Mouse (Mus musculus) splenic B cell, adult 2 months (primary cell): ENCODE results near the gene Rspo3.

Experiments
- DNase-seq: peaks from one replicate; pipeline ENCODE4 v3.0.0-alpha.2; 2011; ENCODE audit warnings: low read depth, low spot score
- H3K27me3 ChIP-seq: 2 replicates; pipeline ENCODE4 v1.6.1; 2012; ENCODE audit warnings: mild to moderate bottlenecking, low read length, moderate library complexity, mixed read lengths; ENCODE audit not compliant: control insufficient read depth, poor library complexity, insufficient read depth, severe bottlenecking
- H3K36me3 ChIP-seq: 2 replicates; pipeline ENCODE4 v1.6.1; 2012; ENCODE audit warnings: mild to moderate bottlenecking, low read length, moderate library complexity, mixed read lengths; ENCODE audit not compliant: control insufficient read depth, poor library complexity, insufficient read depth, severe bottlenecking

The Rspo3 gene

DNA sequence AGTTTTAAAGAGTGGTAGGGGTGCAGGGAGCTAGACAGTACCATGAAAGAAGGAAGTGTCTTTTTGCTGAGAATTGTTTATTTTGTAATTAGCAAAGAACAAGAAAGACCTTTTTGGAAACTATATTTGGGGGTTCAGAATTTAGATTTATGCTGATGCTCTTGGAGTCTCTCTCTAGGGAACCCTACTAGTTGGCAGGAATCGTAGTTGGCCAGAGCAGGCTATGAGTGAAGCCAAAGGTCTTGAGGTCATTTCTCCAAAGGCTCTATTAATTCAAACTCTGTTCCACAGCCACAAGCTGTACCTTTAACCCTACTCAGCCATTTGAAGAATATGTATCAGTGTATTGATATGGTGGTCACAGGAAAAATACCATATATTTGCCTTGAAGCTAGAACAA, 41.7 kb downstream of the Rspo3 start:
- no peaks in the 10 kb centered on the region for H3K36me3 ChIP-seq
- no peaks in the 10 kb centered on the region for H3K27me3 ChIP-seq
- no peak for DNase-seq

DNA sequence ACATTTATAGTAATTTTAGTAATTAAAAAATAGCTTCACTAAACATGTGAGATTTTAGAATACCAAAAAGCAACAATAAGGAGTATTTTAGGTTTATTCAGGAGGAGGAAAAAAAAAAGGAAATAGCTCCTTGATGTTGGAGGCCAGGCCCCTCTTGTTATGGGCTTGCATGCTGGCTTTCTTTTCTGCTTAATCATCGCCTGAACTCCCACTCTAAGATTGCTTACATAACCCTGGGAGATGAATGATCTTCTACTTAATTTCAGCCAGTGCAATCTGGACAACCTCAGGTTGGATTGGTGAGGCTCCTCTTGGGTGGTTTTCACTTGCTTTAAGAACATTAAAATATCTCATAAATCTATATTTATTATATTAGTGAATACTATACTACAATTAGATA, 54.7 kb downstream of the Rspo3 start:
- DNase-seq = no peak
- Histone ChIP-seq H3K36me3 (no peaks in the 10 kb centered on the region), H3K27me3 (no peaks in the 10 kb centered on the region)

DNA sequence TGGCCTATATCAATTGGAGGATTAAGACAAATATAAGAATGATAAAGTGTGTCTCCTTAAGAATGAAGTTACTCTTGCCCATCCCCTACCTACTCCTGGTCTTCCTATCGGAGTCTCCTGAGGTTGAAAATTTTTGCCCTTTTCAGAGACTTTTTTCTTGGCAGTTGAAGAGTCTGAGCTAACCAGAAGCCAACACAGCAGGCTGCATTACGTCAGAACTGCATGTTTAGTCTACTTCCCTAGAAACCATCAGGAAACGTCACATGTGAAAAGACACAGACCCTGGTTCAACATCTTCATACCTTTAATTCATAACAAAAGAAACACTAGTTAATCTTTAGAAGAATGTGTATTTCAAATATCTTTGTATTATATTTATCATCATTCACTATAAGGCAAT, 56.3 kb downstream of the Rspo3 start:
- H3K27me3 ChIP-seq = no peaks in the 10 kb centered on the region
- H3K36me3 ChIP-seq = no peaks in the 10 kb centered on the region
- DNase-seq = no peak

DNA sequence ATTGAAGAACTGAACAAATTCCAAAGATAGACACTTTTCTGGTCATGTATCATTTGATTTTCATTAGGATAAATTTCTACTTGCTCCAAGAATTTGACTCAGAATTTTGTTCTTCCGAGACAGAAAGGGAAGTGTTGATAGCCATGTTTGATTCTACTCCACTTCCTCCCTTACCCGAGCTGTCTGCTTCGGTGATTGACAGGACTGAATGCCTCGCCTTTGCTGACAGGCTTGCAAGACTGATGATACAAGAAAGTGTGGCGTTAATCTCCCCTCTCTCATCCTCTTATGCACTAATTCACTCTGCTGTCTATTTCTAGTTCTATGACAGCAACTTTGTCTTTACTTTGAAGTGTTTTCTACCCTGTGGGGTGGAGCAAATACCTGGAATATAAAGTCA, 65.2 kb downstream of the Rspo3 start:
- DNase-seq = no peak
- H3K36me3 ChIP-seq = no peaks in the 10 kb centered on the region
- H3K27me3 ChIP-seq = no peaks in the 10 kb centered on the region

DNA sequence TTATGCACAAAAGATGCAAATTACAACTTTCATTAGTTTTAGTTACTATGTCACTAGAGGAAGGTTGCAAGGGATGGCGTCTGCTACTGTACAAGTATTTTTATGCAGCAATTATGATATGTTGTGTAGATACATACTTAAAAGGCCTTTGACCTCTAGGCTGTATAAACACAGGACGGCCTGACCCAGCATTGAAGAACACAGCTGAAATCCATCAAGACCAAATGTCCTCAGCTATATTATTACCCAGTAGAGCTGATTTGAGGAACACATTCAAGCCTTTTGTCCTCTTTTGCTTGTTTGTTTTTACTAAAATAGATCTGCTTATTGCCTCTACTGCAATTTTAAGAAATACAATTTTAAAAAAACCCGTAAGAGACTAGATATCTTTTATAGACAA, 75.6 kb downstream of the Rspo3 start:
- no peak for DNase-seq
- no peaks in the 10 kb centered on the region for H3K36me3 ChIP-seq
- H3K27me3 ChIP-seq = no peaks in the 10 kb centered on the region

DNA sequence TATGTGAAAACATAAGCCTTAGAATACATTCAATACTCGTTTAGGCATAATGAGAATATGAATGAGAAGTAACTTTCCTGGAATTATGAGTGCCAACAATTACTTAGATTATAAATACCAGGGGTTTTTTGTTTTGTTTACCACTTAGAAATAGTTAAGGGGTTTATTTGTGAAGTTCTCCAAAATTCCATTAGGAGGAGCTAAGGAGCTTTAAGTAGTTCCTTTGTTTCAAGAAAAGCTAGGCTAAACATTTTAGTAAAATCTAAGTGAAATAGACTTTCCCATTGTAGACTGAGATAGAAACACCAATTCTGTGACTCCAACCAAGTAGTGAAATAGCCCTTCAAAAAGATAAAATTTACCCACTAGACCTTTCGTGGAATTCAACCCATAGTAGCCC, 76.0 kb downstream of the Rspo3 start:
- H3K27me3 ChIP-seq = no peaks in the 10 kb centered on the region
- H3K36me3 ChIP-seq = no peaks in the 10 kb centered on the region
- DNase-seq = no peak

DNA sequence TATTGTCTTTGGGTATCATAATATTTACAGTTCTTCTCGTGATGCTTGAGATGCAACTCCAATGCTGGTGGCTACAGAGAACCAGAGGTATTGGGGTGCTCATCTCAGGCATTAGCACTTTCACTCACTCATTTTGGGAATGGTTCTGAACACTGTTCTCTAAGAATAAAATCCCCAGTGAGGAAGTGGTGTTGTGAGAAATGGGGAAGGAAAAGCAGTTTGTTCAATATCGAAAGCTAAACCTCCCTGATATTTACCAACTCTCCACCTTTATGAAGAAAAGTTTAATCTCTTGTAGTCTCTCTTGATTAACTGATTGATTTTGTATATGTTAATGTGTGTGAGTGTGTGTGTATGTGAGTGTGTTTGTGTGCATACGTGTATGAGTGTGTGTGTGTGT, 90.6 kb downstream of the Rspo3 start:
- Histone ChIP-seq H3K27me3 (no peaks in the 10 kb centered on the region), H3K36me3 (no peaks in the 10 kb centered on the region)
- DNase-seq = no peak

DNA sequence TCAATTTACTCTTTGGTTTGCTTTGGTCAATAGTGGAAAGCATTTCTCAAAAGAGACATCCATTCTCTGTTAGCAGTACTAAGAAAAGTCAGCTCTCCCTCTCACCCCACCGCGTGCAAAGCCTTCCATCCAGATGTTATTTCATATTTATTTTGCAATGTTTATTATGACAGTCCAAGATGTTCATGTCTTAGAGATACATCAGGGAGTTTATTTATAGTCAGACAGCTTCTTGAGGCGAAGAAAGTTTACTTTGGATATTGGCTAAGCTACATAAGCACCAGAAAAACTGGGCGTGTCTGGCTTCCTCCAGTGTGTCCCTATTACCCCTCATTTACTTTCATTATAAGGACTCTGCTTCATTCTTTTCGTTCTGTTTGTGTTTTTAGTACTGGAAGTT, 94.4 kb downstream of the Rspo3 start:
- no peak for DNase-seq
- H3K36me3 ChIP-seq = no peaks in the 10 kb centered on the region
- H3K27me3 ChIP-seq = no peaks in the 10 kb centered on the region

DNA sequence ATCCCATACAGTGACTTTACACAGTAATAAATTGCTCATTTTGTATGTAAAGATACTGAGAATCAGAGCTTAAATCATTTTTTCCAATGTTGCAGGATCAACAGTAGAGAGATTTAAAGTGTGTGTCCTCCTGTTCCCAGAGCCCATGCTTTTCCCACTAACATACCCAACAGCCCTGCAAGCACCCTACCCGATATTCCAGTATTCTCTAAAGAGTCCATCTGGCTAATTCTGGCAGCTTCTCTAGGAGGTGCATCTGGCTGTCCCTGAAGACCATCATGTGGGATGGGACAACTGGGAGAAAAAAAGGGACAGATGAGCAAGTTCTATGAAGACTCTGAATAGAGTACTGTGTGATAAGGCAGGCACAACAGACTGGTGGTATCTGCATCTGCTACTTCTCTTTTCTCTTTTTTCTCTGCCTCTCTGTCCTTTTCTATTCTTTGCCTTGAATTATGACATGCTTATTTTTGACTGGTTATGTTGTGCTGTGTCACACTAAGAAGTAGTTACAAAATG, 102.7 kb downstream of the Rspo3 start:
- no peak for DNase-seq
- Histone ChIP-seq H3K27me3 (no peaks in the 10 kb centered on the region), H3K36me3 (no peaks in the 10 kb centered on the region)

DNA sequence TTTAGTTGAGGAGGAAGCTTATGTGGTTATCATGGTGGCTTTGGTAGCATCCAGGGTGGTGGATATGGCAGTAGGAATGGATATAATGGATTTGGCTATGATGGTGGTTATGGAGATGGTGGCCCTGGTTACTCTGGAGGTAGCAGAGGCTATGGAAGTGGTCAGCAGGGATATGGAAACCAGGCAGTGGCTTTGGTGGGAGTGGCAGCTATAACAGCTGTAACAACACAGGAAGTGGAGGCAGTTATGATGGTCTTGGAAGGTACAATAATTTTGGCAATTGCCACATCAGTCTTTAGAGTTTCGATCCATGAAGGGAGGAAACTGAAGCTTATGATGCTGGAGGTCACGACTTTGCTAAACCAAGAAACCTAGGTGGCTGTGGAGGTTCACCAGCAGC, 109.0 kb downstream of the Rspo3 start:
- Histone ChIP-seq H3K36me3 (no peaks in the 10 kb centered on the region), H3K27me3 (no peaks in the 10 kb centered on the region)
- DNase-seq = no peak

DNA sequence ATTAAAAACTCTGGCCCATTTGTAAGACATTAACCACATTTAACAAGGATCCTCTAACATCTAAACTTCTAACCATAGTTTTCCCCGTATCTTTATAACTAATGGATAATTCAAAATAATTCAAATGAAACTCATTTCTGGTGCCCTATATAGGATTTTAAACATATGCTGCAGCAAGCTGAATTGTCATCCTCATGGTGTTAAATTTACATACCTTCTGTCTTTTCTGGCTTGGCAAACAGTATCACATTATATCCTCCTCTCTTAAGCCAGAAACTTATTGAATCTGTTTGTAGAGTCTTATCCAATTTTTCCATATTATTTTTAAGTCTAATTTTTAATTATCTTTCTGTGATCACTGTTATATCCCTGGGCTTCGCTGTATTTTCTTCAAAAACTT, 111.1 kb downstream of the Rspo3 start:
- DNase-seq = no peak
- Histone ChIP-seq H3K36me3 (no peaks in the 10 kb centered on the region), H3K27me3 (no peaks in the 10 kb centered on the region; the same call in 1 of the 2 replicates)

DNA sequence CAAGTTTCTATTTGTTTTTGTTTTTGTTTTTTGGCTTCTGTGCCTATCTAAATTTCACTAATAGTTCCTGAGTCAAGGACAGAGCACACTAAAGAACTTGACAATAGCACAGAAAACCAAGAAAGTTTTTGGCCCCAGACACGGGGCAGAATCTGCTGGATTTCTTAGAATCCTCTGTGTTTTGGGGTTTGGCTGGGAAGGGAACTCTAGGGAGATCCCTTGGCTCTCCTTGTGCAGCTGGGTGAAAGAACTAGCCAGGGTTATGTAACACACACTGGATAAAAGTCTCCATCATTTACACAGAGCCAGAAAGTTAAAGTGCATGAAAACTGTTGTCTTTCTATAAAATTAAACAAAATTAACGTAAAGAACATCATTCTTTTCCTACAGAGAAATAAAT, 121.3 kb downstream of the Rspo3 start:
- Histone ChIP-seq H3K36me3 (no peaks in the 10 kb centered on the region), H3K27me3 (no peaks in the 10 kb centered on the region)
- DNase-seq = no peak

DNA sequence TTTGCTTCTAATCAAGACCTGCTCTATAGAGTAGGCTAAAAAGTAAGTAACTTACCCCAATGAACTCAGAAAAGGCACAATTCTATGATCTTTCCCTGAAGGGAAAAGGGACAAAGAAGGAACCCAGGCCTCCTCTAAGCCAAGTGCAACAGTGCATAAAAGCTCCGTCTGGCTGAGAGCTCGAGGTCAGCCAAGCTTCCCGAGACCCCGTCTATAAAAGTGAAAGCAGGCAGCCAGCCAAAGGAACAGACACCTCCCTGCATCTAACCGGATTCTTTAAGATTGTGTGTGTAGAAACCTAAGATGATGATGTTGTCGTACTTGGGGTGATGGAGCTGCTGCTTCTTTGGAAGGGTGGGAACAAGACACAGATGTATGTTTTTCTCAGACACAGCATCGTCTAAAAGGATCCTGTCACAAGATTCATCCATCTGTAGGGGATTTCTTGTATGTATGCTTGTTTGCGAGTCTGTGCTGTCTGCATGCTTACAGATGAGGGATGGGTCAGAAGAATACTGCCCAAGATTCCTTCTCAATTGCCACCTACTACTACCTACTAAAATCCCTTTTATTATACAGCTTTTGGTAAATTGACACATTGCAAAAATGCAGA, 132.9 kb downstream of the Rspo3 start:
- DNase-seq = no peak
- Histone ChIP-seq H3K27me3 (no peaks in the 10 kb centered on the region), H3K36me3 (no peaks in the 10 kb centered on the region)
